Mouse (Mus musculus) MEL (cell line): ENCODE results near the gene Nfyb. TPM values are rescaled to one million over a fixed set of nuclear protein-coding genes. Genes with fewer than 3 reads are reported as not detected.

Experiments
- DNase-seq: peaks from one replicate; pipeline ENCODE4 v3.0.0; 2011; ENCODE audit warnings: low read depth, low spot score
- H3K27ac ChIP-seq: 2 replicates; pipeline ENCODE4 v1.5.1; 2012; ENCODE audit warnings: low read depth, mild to moderate bottlenecking, control low read depth, low read length, moderate library complexity; ENCODE audit not compliant: control insufficient read depth
- H3K27me3 ChIP-seq, 2 experiments: fragments of 150-350 bp in 1 of 2; sonication (generic) in 1 of 2; 2 replicates each; pipeline ENCODE4 v1.6.1; 2012; ENCODE audit warnings: low read length in 2 of 2, mild to moderate bottlenecking in 2 of 2, improper control_type of control experiment in 1 of 2, moderate library complexity in 1 of 2; ENCODE audit not compliant: insufficient read depth in 2 of 2, control insufficient read depth in 1 of 2
- H3K36me3 ChIP-seq, 2 experiments: 2 replicates each; pipeline ENCODE4 v1.6.1; 2012 to 2014; ENCODE audit warnings: low read length in 2 of 2, improper control_type of control experiment in 1 of 2, inconsistent platforms in 1 of 2, mild to moderate bottlenecking in 1 of 2; ENCODE audit not compliant: insufficient read depth in 2 of 2, control insufficient read depth in 1 of 2
- H3K4me1 ChIP-seq, 2 experiments: fragments of 150-350 bp in 1 of 2; sonication (generic) in 1 of 2; 2 replicates each; pipeline ENCODE4 v1.6.1; 2012; ENCODE audit warnings: low read length in 2 of 2, improper control_type of control experiment in 1 of 2, mild to moderate bottlenecking in 1 of 2; ENCODE audit not compliant: insufficient read depth in 2 of 2, control insufficient read depth in 1 of 2
- H3K4me3 ChIP-seq, 2 experiments: fragments of 150-350 bp in 1 of 2; sonication (generic) in 1 of 2; 2 replicates each; pipeline ENCODE4 v1.5.1; 2012; ENCODE audit warnings: low read depth in 2 of 2, low read length in 2 of 2, mild to moderate bottlenecking in 2 of 2, moderate library complexity in 2 of 2, control low read depth in 1 of 2, improper control_type of control experiment in 1 of 2; ENCODE audit not compliant: control insufficient read depth in 1 of 2, insufficient read depth in 1 of 2
- H3K79me2 ChIP-seq: 2 replicates; pipeline ENCODE4 v1.6.1; 2012; ENCODE audit warnings: mild to moderate bottlenecking, low read length, moderate library complexity; ENCODE audit not compliant: control insufficient read depth, poor library complexity, insufficient read depth
- H3K9ac ChIP-seq: 2 replicates; pipeline ENCODE4 v1.6.1; 2012; ENCODE audit warnings: low read depth, mild to moderate bottlenecking, control low read depth, low read length, moderate library complexity; ENCODE audit not compliant: control insufficient read depth, poor library complexity, severe bottlenecking
- H3K9me3 ChIP-seq: fragments of 150-350 bp; sonication (generic); replicated peaks from 2 replicates; pipeline ENCODE4 v1.6.1; 2012; ENCODE audit warnings: mild to moderate bottlenecking, low read length, improper control_type of control experiment, moderate library complexity; ENCODE audit not compliant: insufficient read depth
- BHLHE40 ChIP-seq: IDR thresholded peaks from 2 replicates; pipeline ENCODE4 v1.6.1; 2012; ENCODE audit warnings: low read depth, mild to moderate bottlenecking, inconsistent platforms, low read length, improper control_type of control experiment, borderline replicate concordance
- CHD1 ChIP-seq: IDR thresholded peaks from 2 replicates; pipeline ENCODE4 v1.6.1; 2012; ENCODE audit warnings: low read depth, mild to moderate bottlenecking, inconsistent platforms, low read length, improper control_type of control experiment
- CTCF ChIP-seq, 3 experiments: IDR thresholded peaks in 2 of 3; conservative IDR thresholded peaks in 1 of 3; 2 replicates each; pipeline ENCODE4 v1.5.1; 2011 to 2012; ENCODE audit warnings: low read length in 3 of 3, low read depth in 2 of 3, mild to moderate bottlenecking in 2 of 3, improper control_type of control experiment in 1 of 3, inconsistent platforms in 1 of 3, mixed read lengths in 1 of 3, moderate library complexity in 1 of 3; ENCODE audit not compliant: control insufficient read depth in 1 of 3, insufficient read depth in 1 of 3, poor library complexity in 1 of 3, severe bottlenecking in 1 of 3
- ELF1 ChIP-seq: IDR thresholded peaks from 2 replicates; pipeline ENCODE4 v1.6.1; 2014; ENCODE audit warnings: low read depth, mild to moderate bottlenecking, inconsistent platforms, low read length, improper control_type of control experiment, moderate library complexity
- ETS1 ChIP-seq: IDR thresholded peaks from 2 replicates; pipeline ENCODE4 v1.6.1; 2012; ENCODE audit warnings: low read depth, mild to moderate bottlenecking, inconsistent platforms, low read length, improper control_type of control experiment, moderate library complexity
- GABPA ChIP-seq: IDR thresholded peaks from 2 replicates; pipeline ENCODE4 v1.6.1; 2012; ENCODE audit warnings: low read depth, mild to moderate bottlenecking, inconsistent platforms, low read length, improper control_type of control experiment, moderate library complexity
- GATA1 ChIP-seq: IDR thresholded peaks from 2 replicates; pipeline ENCODE4 v1.6.1; 2011; ENCODE audit warnings: low read depth, low read length, improper control_type of control experiment
- HCFC1 ChIP-seq: IDR thresholded peaks from 2 replicates; pipeline ENCODE4 v1.6.1; 2012; ENCODE audit warnings: low read depth, mild to moderate bottlenecking, inconsistent platforms, low read length, improper control_type of control experiment, moderate library complexity
- MAFK ChIP-seq: IDR thresholded peaks from 2 replicates; pipeline ENCODE4 v1.6.1; 2011; ENCODE audit warnings: low read depth, mild to moderate bottlenecking, low read length, improper control_type of control experiment, borderline replicate concordance
- MAX ChIP-seq: IDR thresholded peaks from 2 replicates; pipeline ENCODE4 v1.6.1; 2011; ENCODE audit warnings: low read length, improper control_type of control experiment
- MEF2A ChIP-seq: IDR thresholded peaks from 2 replicates; pipeline ENCODE4 v1.6.1; 2014; ENCODE audit warnings: low read depth, mild to moderate bottlenecking, inconsistent platforms, low read length, improper control_type of control experiment; ENCODE audit not compliant: poor library complexity, insufficient replicate concordance, severe bottlenecking; ENCODE audit errors: extremely low read depth
- MYC ChIP-seq: IDR thresholded peaks from 2 replicates; pipeline ENCODE4 v1.6.1; 2011; ENCODE audit warnings: low read depth, mild to moderate bottlenecking, low read length, improper control_type of control experiment, moderate library complexity
- NELFE ChIP-seq: IDR thresholded peaks from 2 replicates; pipeline ENCODE4 v1.6.1; 2011; ENCODE audit warnings: low read depth, low read length, improper control_type of control experiment
- POLR2A ChIP-seq, 2 experiments: IDR thresholded peaks; 2 replicates each; pipeline ENCODE4 v1.6.1; 2011 to 2012; ENCODE audit warnings: low read length in 2 of 2, mild to moderate bottlenecking in 2 of 2, control low read depth in 1 of 2, improper control_type of control experiment in 1 of 2, low read depth in 1 of 2, moderate library complexity in 1 of 2; ENCODE audit not compliant: control insufficient read depth in 1 of 2, insufficient read depth in 1 of 2, poor library complexity in 1 of 2
- POLR2AphosphoS2 ChIP-seq: IDR thresholded peaks from 2 replicates; pipeline ENCODE4 v1.6.1; 2011; ENCODE audit warnings: low read length, improper control_type of control experiment
- POLR2AphosphoS5 ChIP-seq: IDR thresholded peaks from 2 replicates; pipeline ENCODE4 v1.6.1; 2012; ENCODE audit warnings: low read depth, borderline replicate concordance, mild to moderate bottlenecking, inconsistent platforms, low read length, moderate library complexity, mixed read lengths
- RAD21 ChIP-seq: IDR thresholded peaks from 2 replicates; pipeline ENCODE4 v1.6.1; 2011; ENCODE audit warnings: mild to moderate bottlenecking, low read depth, low read length, improper control_type of control experiment
- RCOR1 ChIP-seq: IDR thresholded peaks from 2 replicates; pipeline ENCODE4 v1.6.1; 2012; ENCODE audit warnings: low read depth, mild to moderate bottlenecking, inconsistent platforms, low read length, improper control_type of control experiment
- SIN3A ChIP-seq: IDR thresholded peaks from 2 replicates; pipeline ENCODE4 v1.6.1; 2012; ENCODE audit warnings: low read length, improper control_type of control experiment, inconsistent platforms
- SMC3 ChIP-seq: IDR thresholded peaks from 2 replicates; pipeline ENCODE4 v1.6.1; 2011; ENCODE audit warnings: low read depth, low read length, improper control_type of control experiment
- TBP ChIP-seq: IDR thresholded peaks from 2 replicates; pipeline ENCODE4 v1.8.0; 2011; ENCODE audit warnings: low read depth, low read length, improper control_type of control experiment
- TCF12 ChIP-seq: IDR thresholded peaks from 2 replicates; pipeline ENCODE4 v1.6.1; 2014; ENCODE audit warnings: low read depth, mild to moderate bottlenecking, inconsistent platforms, low read length, improper control_type of control experiment, moderate library complexity
- USF2 ChIP-seq, 2 experiments: IDR thresholded peaks; 2 replicates each; pipeline ENCODE4 v1.6.1; 2011 to 2012; ENCODE audit warnings: improper control_type of control experiment in 2 of 2, low read length in 2 of 2, borderline replicate concordance in 1 of 2, inconsistent platforms in 1 of 2, low read depth in 1 of 2, mild to moderate bottlenecking in 1 of 2; ENCODE audit not compliant: insufficient read depth in 1 of 2
- ZKSCAN1 ChIP-seq: IDR thresholded peaks from 2 replicates; pipeline ENCODE4 v1.6.1; 2012; ENCODE audit warnings: low read depth, mild to moderate bottlenecking, inconsistent platforms, low read length, improper control_type of control experiment, moderate library complexity
- ZNF384 ChIP-seq: IDR thresholded peaks from 2 replicates; pipeline ENCODE4 v1.6.1; 2012; ENCODE audit warnings: low read depth, mild to moderate bottlenecking, inconsistent platforms, low read length, improper control_type of control experiment
- polyA plus RNA-seq, 2 experiments: library from polyadenylated mRNA; stranded (reverse) in 1 of 2; unstranded in 1 of 2; fragments of >175 nt in 1 of 2; fragments of >200 nt in 1 of 2; gene quantifications; 2 replicates each; pipeline versions ENCODE4 v1.2.1 to v1.2.4; 2012; ENCODE audit warnings: low replicate concordance in 2 of 2, low read depth in 1 of 2; ENCODE audit not compliant: insufficient read length in 2 of 2, insufficient read depth in 1 of 2, missing spikeins in 1 of 2
- total RNA-seq: library from RNA; depleted of rRNA; stranded (reverse); fragments of 300-350 nt; gene quantifications from 2 replicates; pipeline ENCODE4 v1.2.3, GENCODE M21; 2012

The Nfyb gene
- total and polyA plus RNA-seq, 3 experiments, result 32.6 to 38.3 TPM; not detected in 1

- TF ChIP-seq HCFC1 (no peak), TCF12 (no peak), RAD21 (no peak), SIN3A (no peak), ZKSCAN1 (no peak), NELFE (no peak), POLR2AphosphoS2 (no peak), ZNF384 (no peak), ETS1 (no peak), CHD1 (no peak), GATA1 (no peak), CTCF (IDR thresholded peaks at IDR 0.05 in 2 of 3, conservative IDR thresholded peaks at IDR 0.05 in 1 of 3; ENCODE audit: control insufficient read depth in 1 of 3, insufficient read depth in 1 of 3, low read depth in 2 of 3, low read length in 3 of 3, poor library complexity in 1 of 3, severe bottlenecking in 1 of 3) (no peak), MYC (no peak)
- Histone ChIP-seq H3K36me3 (peaks cover 0 to 18% of the 10 kb centered on the region in 2 experiments; a peak in 2 of 4 replicates), H3K9ac (no peak overlapping the region), H3K79me2 (no peaks in the 10 kb centered on the region), H3K4me3 (no peak overlapping the region), H3K27ac (no peak overlapping the region), H3K9me3 (no peaks in the 10 kb centered on the region), H3K4me1 (peaks cover 14 to 23% of the 10 kb centered on the region in 2 experiments), H3K27me3 (no peaks in the 10 kb centered on the region)
- no peak for DNase-seq
Measured at GRCm38 (mm10) chr10:82782472-82782871, 18.5 kb upstream of the Nfyb start.

DNA sequence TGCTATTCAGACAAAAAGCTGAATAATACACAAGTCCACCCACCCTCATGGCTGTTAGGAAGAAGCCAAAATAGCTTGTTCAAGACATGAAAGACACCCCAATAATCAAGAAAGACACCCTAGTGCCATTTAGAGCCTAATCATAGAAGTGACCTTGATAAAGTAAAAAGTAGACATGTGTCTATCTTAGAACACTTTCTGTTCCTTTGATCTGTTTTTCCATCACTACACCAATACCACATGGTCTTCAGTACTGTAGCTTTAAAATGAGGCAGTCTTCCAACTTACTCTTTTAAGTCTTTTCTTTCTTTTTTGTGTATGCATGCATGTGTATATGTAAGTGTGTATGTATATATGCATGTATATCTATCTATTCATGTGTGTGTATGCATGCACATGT, 16.9 kb upstream of the Nfyb start:
- H3K36me3 ChIP-seq, result peaks cover 0 to 29% of the 10 kb centered on the region in 2 experiments; a peak in 2 of 4 replicates
- H3K4me3 ChIP-seq, result no peak overlapping the region
- no peak overlapping the region for H3K9ac ChIP-seq
- no peaks in the 10 kb centered on the region for H3K27me3 ChIP-seq
- peak overlapping the region; percentile 48 for H3K27ac ChIP-seq
- no peak for DNase-seq
- H3K4me1 ChIP-seq, result peaks cover 20 to 27% of the 10 kb centered on the region in 2 experiments
- 0 out of 2 replicates have a peak, but pooled peaks have one; percentile 8 for TF ChIP-seq SIN3A
- TF ChIP-seq CHD1, result no peak
- no peak for TF ChIP-seq GABPA
- no peak for TF ChIP-seq TCF12
- no peak for TF ChIP-seq USF2 (IDR thresholded peaks at IDR 0.05; ENCODE audit: borderline replicate concordance in 1 of 2, insufficient read depth in 1 of 2, low read depth in 1 of 2, low read length in 2 of 2)
- H3K9me3 ChIP-seq, result no peaks in the 10 kb centered on the region
- no peaks in the 10 kb centered on the region for H3K79me2 ChIP-seq

DNA sequence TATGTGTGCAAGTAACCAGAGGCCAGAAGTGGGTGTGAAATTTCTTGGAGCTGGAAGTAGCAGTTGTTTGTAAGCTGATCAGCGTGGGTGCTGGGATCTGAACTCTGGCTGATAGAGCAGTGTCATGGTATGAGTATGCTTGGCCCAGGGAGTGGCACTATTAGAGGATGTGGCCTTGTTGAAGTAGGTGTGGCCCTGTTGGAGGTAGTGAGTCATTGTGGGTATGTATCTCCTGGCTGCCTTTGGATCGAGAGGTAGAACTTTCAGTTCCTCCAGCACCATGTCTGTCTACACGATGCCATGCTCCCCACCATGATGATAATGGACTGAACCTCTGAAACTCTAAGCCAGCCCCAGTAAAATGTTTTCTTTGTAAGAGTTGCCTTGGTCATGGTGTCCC, 16.4 kb upstream of the Nfyb start:
- Histone ChIP-seq H3K9ac (0 out of 2 replicates have a peak overlapping the region, but pooled peaks have one; percentile 15), H3K4me3 (peak overlapping the region; percentile 15 to 34; a peak in 2 of 4 replicates), H3K36me3 (peaks cover 0 to 29% of the 10 kb centered on the region in 2 experiments; a peak in 2 of 4 replicates), H3K79me2 (no peaks in the 10 kb centered on the region), H3K27me3 (no peaks in the 10 kb centered on the region), H3K4me1 (peaks cover 20 to 27% of the 10 kb centered on the region in 2 experiments), H3K27ac (peak overlapping the region; percentile 83), H3K9me3 (no peaks in the 10 kb centered on the region)
- peak; percentile 89 for DNase-seq
- TF ChIP-seq BHLHE40 (no peak), SMC3 (no peak), MAFK (no peak), MYC (no peak; the same call in 1 of the 2 replicates), SIN3A (0 out of 2 replicates have a peak, but pooled peaks have one; percentile 4), POLR2A (IDR thresholded peaks at IDR 0.05; ENCODE audit: control insufficient read depth in 1 of 2, insufficient read depth in 1 of 2, low read depth in 1 of 2, low read length in 2 of 2, poor library complexity in 1 of 2) (peak in 1 of 2 experiments; percentile 44; a peak in 1 of 4 replicates), TBP (peak; percentile 50; the same call in 1 of the 2 replicates), GABPA (no peak), POLR2AphosphoS5 (no peak), GATA1 (no peak), ZKSCAN1 (no peak), NELFE (no peak), CHD1 (no peak), MEF2A (no peak), ELF1 (no peak), RCOR1 (no peak), MAX (no peak)
